Mouse (Mus musculus) midbrain, embryonic 16.5 days (tissue): ENCODE data around the gene Adgrg3. TPM values are rescaled to one million over a fixed set of nuclear protein-coding genes. Genes with fewer than 3 reads are reported as not detected.

Experiments
- ATAC-seq: fragments of 200-750 bp; cut with Nextera tagmentation; 2 replicates; pipeline ENCODE4 v1.8.0; 2017; ENCODE audit warnings: moderate TSS enrichment
- H3K27ac ChIP-seq: fragments of 300-500 bp; sonication (generic); 2 replicates; pipeline ENCODE4 v1.5.1; 2014; ENCODE audit warnings: mild to moderate bottlenecking, low read length, mixed read lengths
- H3K27me3 ChIP-seq: fragments of 300-500 bp; sonication (generic); 2 replicates; pipeline ENCODE4 v1.6.1; 2014; ENCODE audit warnings: low read depth, low read length, mixed read lengths; ENCODE audit not compliant: control insufficient read depth, insufficient read depth
- H3K36me3 ChIP-seq: fragments of 300-500 bp; sonication (generic); 2 replicates; pipeline ENCODE4 v1.6.1; 2014; ENCODE audit warnings: mild to moderate bottlenecking, low read length, moderate library complexity, mixed read lengths; ENCODE audit not compliant: control insufficient read depth, insufficient read depth
- H3K4me1 ChIP-seq: fragments of 300-500 bp; sonication (generic); 2 replicates; pipeline ENCODE4 v1.6.1; 2014; ENCODE audit warnings: mild to moderate bottlenecking, low read length, mixed read lengths; ENCODE audit not compliant: control insufficient read depth, insufficient read depth
- H3K4me2 ChIP-seq: fragments of 300-500 bp; sonication (generic); 2 replicates; pipeline ENCODE4 v1.6.1; 2014; ENCODE audit warnings: mild to moderate bottlenecking, low read length, mixed read lengths
- H3K4me3 ChIP-seq: fragments of 300-500 bp; sonication (generic); 2 replicates; pipeline ENCODE4 v1.5.1; 2014; ENCODE audit warnings: low read depth, mild to moderate bottlenecking, low read length, moderate library complexity, mixed read lengths
- H3K9ac ChIP-seq: fragments of 300-500 bp; sonication (generic); 2 replicates; pipeline ENCODE4 v1.6.1; 2014; ENCODE audit warnings: low read depth, low read length, mixed read lengths
- H3K9me3 ChIP-seq: fragments of 300-500 bp; sonication (generic); replicated peaks from 2 replicates; pipeline ENCODE4 v1.6.1; 2014; ENCODE audit warnings: mild to moderate bottlenecking, low read length, mixed read lengths; ENCODE audit not compliant: control insufficient read depth, poor library complexity, severe bottlenecking
- WGBS: fragments of 180-500 bp; shearing (Covaris S2); extraction: QIAGEN DNeasy Blood & Tissue Kit; methylation state at CpG from one replicate; pipeline ENCODE4 v1.1.7; 2014; 5-methylcytosine and 5-hydroxymethylcytosine counted together
- polyA plus RNA-seq: library from polyadenylated mRNA; unstranded; fragments of >200 nt; fragmentation: Nextera tagmentation; extraction: Ambion mirVana; gene quantifications from 2 replicates; pipeline ENCODE4 v1.2.1, GENCODE M21; 2015

The Adgrg3 gene
- polyA plus RNA-seq, 1 experiment from 2014 or later, result 0.64 TPM

- Histone ChIP-seq H3K9me3 (no peaks in the 10 kb centered on the region), H3K27me3 (no peaks in the 10 kb centered on the region), H3K4me3 (no peak overlapping the region), H3K4me1 (peaks cover 16% of the 10 kb centered on the region), H3K36me3 (no peaks in the 10 kb centered on the region), H3K27ac (no peak overlapping the region), H3K4me2 (no peak overlapping the region), H3K9ac (no peak overlapping the region)
- WGBS, result 80% methylated on average over 3 of the region's 3 CpGs
- ATAC-seq, result no peak
Observed at GRCm38 (mm10) chr8:95078055-95078454, 60.6 kb downstream of the Adgrg3 start.

- H3K4me3 ChIP-seq, result no peak overlapping the region
- 87% methylated on average over 4 of the region's 4 CpGs for WGBS
- H3K9ac ChIP-seq, result no peak overlapping the region
- H3K9me3 ChIP-seq, result no peaks in the 10 kb centered on the region
- H3K4me1 ChIP-seq, result peaks cover 22% of the 10 kb centered on the region
- no peak overlapping the region for H3K4me2 ChIP-seq
- H3K27ac ChIP-seq, result no peak overlapping the region
- H3K27me3 ChIP-seq, result no peaks in the 10 kb centered on the region
- peaks cover 6% of the 10 kb centered on the region; the same call in 1 of the 2 replicates for H3K36me3 ChIP-seq
- no peak for ATAC-seq
Observed at GRCm38 (mm10) chr8:95079305-95079704, 61.8 kb downstream of the Adgrg3 start.

GRCm38 (mm10) chr8:95080381-95081341 is 63.2 kb downstream of the Adgrg3 start, which contains the start of gene Katnb1:
Gene Katnb1, plus strand, starts transcription at chr8:95081186.
- peak; percentile 98 for ATAC-seq
- peaks cover 6% of the 10 kb centered on the region; the same call in 1 of the 2 replicates for H3K36me3 ChIP-seq
- peak within 1 kb of the TSS; percentile 76 for H3K27ac ChIP-seq
- H3K4me1 ChIP-seq, result peaks cover 24% of the 10 kb centered on the region
- peak within 1 kb of the TSS; percentile 66 for H3K4me3 ChIP-seq
- H3K27me3 ChIP-seq, result no peaks in the 10 kb centered on the region
- H3K4me2 ChIP-seq, result peak within 1 kb of the TSS; percentile 72
- H3K9me3 ChIP-seq, result no peaks in the 10 kb centered on the region
- WGBS, result under 1% methylated on average over 47 of the region's 47 CpGs
- H3K9ac ChIP-seq, result peak within 1 kb of the TSS; percentile 74

GRCm38 (mm10) chr8:95081650-95082049 is 64.2 kb downstream of the Adgrg3 start:
- Histone ChIP-seq H3K4me3 (peak overlapping the region; percentile 66), H3K27ac (peak overlapping the region; percentile 76; the same call in 1 of the 2 replicates), H3K9me3 (no peaks in the 10 kb centered on the region), H3K4me1 (peaks cover 24% of the 10 kb centered on the region), H3K27me3 (no peaks in the 10 kb centered on the region), H3K36me3 (peaks cover 6% of the 10 kb centered on the region; the same call in 1 of the 2 replicates), H3K9ac (peak overlapping the region; percentile 74), H3K4me2 (peak overlapping the region; percentile 72)
- ATAC-seq, result no peak
- WGBS, result 4% methylated on average over 11 of the region's 11 CpGs

- WGBS, result 94% methylated on average over 4 of the region's 4 CpGs
- peaks cover 22% of the 10 kb centered on the region for H3K36me3 ChIP-seq
- peaks cover 24% of the 10 kb centered on the region for H3K4me1 ChIP-seq
- no peaks in the 10 kb centered on the region for H3K9me3 ChIP-seq
- no peak for ATAC-seq
- H3K27ac ChIP-seq, result no peak overlapping the region
- H3K27me3 ChIP-seq, result no peaks in the 10 kb centered on the region
- no peak overlapping the region for H3K9ac ChIP-seq
- H3K4me2 ChIP-seq, result no peak overlapping the region
- H3K4me3 ChIP-seq, result no peak overlapping the region
Observed at GRCm38 (mm10) chr8:95084261-95084660, 66.8 kb downstream of the Adgrg3 start.

GRCm38 (mm10) chr8:95084744-95085431 is 67.4 kb downstream of the Adgrg3 start:
- peaks cover 26% of the 10 kb centered on the region for H3K36me3 ChIP-seq

GRCm38 (mm10) chr8:95085432-95086141 is 68.1 kb downstream of the Adgrg3 start:
- peaks cover 21% of the 10 kb centered on the region for H3K4me1 ChIP-seq
- no peak for ATAC-seq
- H3K4me2 ChIP-seq, result no peak overlapping the region
- H3K36me3 ChIP-seq, result peaks cover 28% of the 10 kb centered on the region
- H3K9ac ChIP-seq, result no peak overlapping the region
- no peak overlapping the region for H3K4me3 ChIP-seq
- no peaks in the 10 kb centered on the region for H3K9me3 ChIP-seq
- no peak overlapping the region for H3K27ac ChIP-seq
- no peaks in the 10 kb centered on the region for H3K27me3 ChIP-seq
- WGBS, result 92% methylated on average over 7 of the region's 7 CpGs

More at GRCm38 (mm10) chr8:95084744-95085431, 67.4 kb downstream of the Adgrg3 start:
- no peak overlapping the region for H3K9ac ChIP-seq
- no peaks in the 10 kb centered on the region for H3K27me3 ChIP-seq
- H3K4me2 ChIP-seq, result no peak overlapping the region
- WGBS, result 85% methylated on average over 10 of the region's 10 CpGs
- H3K27ac ChIP-seq, result no peak overlapping the region
- H3K4me3 ChIP-seq, result no peak overlapping the region
- ATAC-seq, result no peak
- no peaks in the 10 kb centered on the region for H3K9me3 ChIP-seq
- H3K4me1 ChIP-seq, result peaks cover 24% of the 10 kb centered on the region

- 95% methylated on average over 4 of the region's 4 CpGs for WGBS
- H3K9ac ChIP-seq, result no peak overlapping the region
- no peak overlapping the region for H3K27ac ChIP-seq
- no peaks in the 10 kb centered on the region for H3K9me3 ChIP-seq
- no peak overlapping the region for H3K4me3 ChIP-seq
- H3K36me3 ChIP-seq, result peaks cover 53% of the 10 kb centered on the region
- no peaks in the 10 kb centered on the region for H3K27me3 ChIP-seq
- H3K4me2 ChIP-seq, result no peak overlapping the region
- no peak for ATAC-seq
- H3K4me1 ChIP-seq, result no peaks in the 10 kb centered on the region
Observed at GRCm38 (mm10) chr8:95093574-95093973, 76.1 kb downstream of the Adgrg3 start.
